Mouse (Mus musculus): ENCODE data around the gene Ank3.

The Ank3 gene

GRCm38 (mm10) chr10:69777065-69777645, 378.6 kb downstream of the Ank3 start:
- no peak for DNase-seq (ENCODE audit: low spot score)

GRCm38 (mm10) chr10:69777736-69778135, 379.2 kb downstream of the Ank3 start:
- DNase-seq (ENCODE audit: low spot score) = no peak

GRCm38 (mm10) chr10:69779246-69779645, 380.7 kb downstream of the Ank3 start:
- no peak for DNase-seq (ENCODE audit: low spot score)

GRCm38 (mm10) chr10:69781491-69781890, 382.9 kb downstream of the Ank3 start:
- DNase-seq (ENCODE audit: low spot score) = peak; percentile 18

GRCm38 (mm10) chr10:69785235-69785634, 386.7 kb downstream of the Ank3 start:
- peak; percentile 54 for DNase-seq (ENCODE audit: low spot score)

- DNase-seq (ENCODE audit: low spot score) = no peak
These were observed 387.1 kb downstream of the Ank3 start for GRCm38 (mm10) chr10:69785692-69786091.

GRCm38 (mm10) chr10:69786220-69786993, 387.8 kb downstream of the Ank3 start:
- DNase-seq (ENCODE audit: low spot score) = no peak

DNA sequence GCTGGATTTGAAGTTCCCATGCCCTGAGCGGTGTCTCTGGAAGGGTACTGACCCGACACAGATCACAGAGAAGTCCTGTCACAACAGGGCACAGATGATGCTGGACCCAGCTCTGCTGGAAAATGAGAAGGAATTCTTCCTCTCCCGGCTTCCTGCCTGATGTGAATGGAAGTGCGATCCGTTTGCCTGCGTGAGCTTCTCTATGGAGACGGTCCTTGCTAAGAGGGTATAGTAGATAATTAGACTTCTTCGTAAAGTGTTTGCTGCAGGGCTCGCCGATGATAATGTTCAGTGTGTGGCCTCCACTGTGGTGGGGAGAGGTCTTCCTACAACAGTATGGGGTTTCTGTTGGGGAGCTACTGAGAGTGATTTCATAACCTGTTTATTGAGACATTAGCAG, 388.8 kb downstream of the Ank3 start:
- no peak for DNase-seq (ENCODE audit: low spot score)

GRCm38 (mm10) chr10:69790606-69791005, 392.0 kb downstream of the Ank3 start:
- DNase-seq (ENCODE audit: low spot score) = no peak

- no peak for DNase-seq (ENCODE audit: low spot score)
These were observed 393.4 kb downstream of the Ank3 start for GRCm38 (mm10) chr10:69791951-69792350.

DNA sequence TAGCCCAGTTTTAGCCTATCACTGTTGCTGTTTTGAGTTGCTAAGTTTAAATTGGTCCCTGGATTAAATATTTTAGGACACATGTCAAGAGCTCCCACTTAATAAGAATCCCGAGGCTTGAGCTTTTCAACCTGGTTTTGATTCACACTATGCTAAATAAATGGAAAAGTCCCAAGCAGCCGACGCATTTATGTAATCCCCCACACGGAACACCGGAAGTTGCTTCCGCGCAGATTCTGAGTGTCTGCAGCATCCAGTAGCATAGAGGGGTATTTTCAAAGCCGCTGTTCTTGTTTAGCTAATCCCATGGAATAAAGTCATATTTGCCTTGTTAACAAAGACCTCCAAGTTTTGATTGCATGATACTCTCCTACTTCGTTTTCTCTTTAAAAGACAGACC, 393.8 kb downstream of the Ank3 start:
- no peak for DNase-seq (ENCODE audit: low spot score)

GRCm38 (mm10) chr10:69793079-69793478, 394.5 kb downstream of the Ank3 start:
- peak; percentile 68 for DNase-seq (ENCODE audit: low spot score)

DNA sequence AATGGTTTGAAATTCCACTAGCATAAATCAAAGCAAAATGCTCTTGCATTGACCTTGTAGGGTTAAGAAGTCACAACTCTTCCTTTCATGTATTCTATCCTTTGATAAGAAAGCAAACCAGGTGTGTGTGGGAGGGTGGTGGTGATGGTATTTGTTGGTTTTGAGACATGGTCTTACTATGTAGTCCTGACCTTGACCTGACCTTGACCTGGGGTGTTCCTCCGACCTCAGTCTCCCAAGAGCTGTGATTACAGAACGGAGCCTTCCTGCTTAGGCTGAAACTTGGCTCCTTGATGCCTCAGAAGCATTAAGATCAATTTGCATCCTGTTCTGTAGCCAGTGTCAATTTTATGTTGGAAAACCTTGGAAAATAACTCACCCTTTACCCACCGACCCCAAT, 397.1 kb downstream of the Ank3 start:
- no peak for DNase-seq (ENCODE audit: low spot score)

DNA sequence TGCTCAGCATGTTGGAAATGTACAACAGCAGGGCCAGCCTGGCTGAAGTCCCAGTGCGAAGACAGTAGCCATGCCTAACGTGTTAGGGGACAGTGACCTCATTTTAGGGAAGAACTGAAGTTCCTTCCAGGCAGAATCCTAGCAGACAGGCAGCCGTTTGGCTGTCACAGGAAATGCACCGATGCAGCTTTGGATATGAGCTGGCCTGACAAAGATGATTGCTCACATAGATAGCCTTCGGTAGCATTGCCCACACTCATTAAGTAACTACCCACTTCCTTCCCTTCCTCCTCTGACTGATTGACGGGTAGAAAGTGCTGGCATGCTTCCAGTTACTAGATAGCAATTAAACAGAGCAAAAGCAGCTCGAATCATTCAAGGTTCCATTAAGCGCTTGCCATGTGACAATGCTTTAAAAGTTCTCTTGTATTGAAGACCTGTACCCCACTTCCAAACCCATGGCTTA, 397.9 kb downstream of the Ank3 start:
- DNase-seq (ENCODE audit: low spot score) = no peak

DNA sequence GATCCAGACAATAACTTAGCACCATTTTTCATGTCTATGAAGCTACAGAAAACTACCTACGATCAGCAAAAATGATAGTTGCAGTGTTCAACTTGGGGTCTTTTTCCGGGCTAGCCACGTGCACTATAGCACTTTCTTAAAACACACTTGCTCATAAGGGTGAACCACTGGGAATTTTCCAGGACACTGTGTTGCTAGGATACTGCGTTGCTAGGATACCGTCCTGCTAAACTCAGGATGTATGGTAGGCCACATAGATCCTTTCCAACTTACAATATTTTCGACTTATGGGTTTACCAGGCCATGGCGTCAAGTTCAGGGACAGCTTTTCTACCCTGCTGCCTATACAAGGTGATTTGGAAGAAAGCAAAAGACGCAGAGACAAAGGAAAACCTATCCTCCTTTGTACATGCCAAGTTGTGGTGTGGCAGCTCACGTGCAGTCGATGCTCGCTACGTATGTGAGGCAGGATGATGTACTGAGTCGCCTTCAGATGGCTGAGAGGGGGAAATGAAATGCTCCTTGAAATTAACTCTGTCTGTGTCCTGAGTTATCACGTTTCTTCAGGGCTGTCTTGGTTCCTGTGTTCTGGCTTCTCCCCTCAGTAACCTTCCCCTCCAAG, 404.7 kb downstream of the Ank3 start:
- DNase-seq (ENCODE audit: low spot score) = no peak

DNA sequence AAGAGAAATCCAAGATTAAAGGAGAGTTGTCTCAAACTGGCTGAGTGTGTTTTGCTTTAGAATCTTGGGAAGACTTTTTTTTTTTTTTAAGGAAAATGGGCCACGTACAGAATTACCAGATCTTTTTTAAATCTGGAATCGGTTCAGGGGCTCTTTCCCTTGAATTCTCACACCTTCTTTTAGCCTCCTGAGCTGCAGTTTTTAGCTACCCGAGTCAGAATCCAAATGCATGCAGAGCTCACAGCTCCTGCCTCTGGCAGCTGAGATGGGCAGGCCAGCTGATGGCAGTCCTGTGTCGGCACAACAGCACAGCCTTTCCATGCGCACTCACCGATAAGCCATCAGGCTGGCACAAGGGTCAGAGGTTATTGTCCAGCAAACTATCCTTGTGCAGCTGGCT, 406.0 kb downstream of the Ank3 start:
- no peak for DNase-seq (ENCODE audit: low spot score)

DNA sequence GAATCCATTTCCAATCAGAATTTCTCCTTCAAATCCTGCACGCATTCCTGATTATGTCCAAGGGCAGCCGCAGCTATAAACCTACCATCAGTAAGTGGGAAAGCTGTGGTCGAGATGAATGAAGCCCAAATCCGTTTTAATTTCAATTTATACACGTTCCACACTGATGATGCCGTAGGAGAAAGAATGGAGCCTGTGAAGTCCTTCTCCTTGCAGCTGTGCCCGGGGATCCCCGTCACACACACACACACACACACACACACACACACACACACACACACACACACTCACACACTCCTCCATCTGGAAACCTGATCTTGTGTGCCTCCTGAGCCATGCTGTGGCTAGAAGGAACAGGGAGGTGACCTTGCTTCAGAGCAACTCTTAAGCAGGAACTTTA, 412.2 kb downstream of the Ank3 start:
- no peak for DNase-seq (ENCODE audit: low spot score)

- no peak for DNase-seq (ENCODE audit: low spot score)
These were observed 415.4 kb downstream of the Ank3 start for GRCm38 (mm10) chr10:69813823-69814522.

GRCm38 (mm10) chr10:69821245-69821644, 422.7 kb downstream of the Ank3 start:
- no peak for DNase-seq (ENCODE audit: low spot score)

- DNase-seq (ENCODE audit: low spot score) = no peak
These were observed 430.2 kb downstream of the Ank3 start for GRCm38 (mm10) chr10:69828770-69829169.

- DNase-seq (ENCODE audit: low spot score) = no peak
These were observed 430.7 kb downstream of the Ank3 start for GRCm38 (mm10) chr10:69829236-69829635.

- DNase-seq (ENCODE audit: low spot score) = no peak
These were observed 433.0 kb downstream of the Ank3 start for GRCm38 (mm10) chr10:69831568-69831967.

- DNase-seq (ENCODE audit: low spot score) = no peak
These were observed 433.7 kb downstream of the Ank3 start for GRCm38 (mm10) chr10:69832241-69832640.
